Mouse (Mus musculus): Measurements from ENCODE around the gene Hsph1.

The Hsph1 gene

GRCm38 (mm10) chr5:149641277-149641892 lies 5.2 kb upstream of the Hsph1 start:
- no peak for DNase-seq

- DNase-seq = no peak
Measured at GRCm38 (mm10) chr5:149637306-149637705, 1.1 kb upstream of the Hsph1 start.

GRCm38 (mm10) chr5:149635556-149635955 lies 620 bp downstream of the Hsph1 start:
- DNase-seq = no peak

DNA sequence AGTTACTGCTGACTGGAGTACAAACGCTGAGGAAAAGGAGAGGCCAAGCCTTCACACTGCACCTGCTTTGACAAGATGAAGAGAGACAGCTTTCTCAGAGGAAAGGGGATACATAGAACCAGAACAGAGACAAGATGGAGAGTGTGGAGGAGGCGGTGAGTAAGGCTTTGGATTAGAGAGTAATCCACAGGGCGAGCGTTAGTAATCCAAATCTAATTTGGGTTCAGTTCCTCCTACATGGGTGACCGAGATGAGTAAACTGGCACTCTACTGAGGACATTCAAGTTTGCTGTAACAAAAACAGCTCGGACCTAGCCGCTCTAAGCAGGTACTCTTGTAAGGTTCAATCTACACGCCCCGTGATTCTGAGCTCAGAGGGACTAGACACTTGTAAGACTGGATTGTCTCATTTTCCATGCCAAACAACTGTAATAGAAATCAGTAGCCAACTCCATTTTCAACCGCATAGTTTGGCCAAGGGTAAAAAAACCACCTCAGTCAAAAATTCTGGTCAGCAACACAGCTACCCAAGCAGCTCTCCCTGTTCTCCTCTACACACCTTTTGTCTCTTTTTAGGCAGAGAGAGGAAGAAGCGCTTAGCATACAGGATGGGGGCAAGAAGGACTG lies 1.7 kb downstream of the Hsph1 start:
- no peak for DNase-seq

DNA sequence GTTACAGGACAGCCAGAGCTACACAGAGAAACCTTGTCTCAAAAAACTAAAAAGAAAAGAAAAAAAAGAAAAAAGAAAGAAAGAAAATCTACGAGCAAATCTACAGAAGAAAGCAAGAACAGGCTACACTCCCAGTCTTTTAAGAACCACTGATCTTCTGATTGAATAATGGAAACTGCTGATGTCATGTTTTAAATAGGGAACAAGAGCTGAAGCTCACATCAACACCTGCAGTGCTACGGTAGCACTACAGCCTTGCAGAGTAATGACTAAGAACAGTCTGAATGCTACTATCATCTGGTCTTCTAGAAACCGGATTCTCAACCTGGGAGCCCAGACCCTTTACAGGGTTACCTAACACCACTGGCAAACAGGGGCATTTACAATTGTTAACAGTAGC lies 10.6 kb downstream of the Hsph1 start:
- no peak for DNase-seq

DNA sequence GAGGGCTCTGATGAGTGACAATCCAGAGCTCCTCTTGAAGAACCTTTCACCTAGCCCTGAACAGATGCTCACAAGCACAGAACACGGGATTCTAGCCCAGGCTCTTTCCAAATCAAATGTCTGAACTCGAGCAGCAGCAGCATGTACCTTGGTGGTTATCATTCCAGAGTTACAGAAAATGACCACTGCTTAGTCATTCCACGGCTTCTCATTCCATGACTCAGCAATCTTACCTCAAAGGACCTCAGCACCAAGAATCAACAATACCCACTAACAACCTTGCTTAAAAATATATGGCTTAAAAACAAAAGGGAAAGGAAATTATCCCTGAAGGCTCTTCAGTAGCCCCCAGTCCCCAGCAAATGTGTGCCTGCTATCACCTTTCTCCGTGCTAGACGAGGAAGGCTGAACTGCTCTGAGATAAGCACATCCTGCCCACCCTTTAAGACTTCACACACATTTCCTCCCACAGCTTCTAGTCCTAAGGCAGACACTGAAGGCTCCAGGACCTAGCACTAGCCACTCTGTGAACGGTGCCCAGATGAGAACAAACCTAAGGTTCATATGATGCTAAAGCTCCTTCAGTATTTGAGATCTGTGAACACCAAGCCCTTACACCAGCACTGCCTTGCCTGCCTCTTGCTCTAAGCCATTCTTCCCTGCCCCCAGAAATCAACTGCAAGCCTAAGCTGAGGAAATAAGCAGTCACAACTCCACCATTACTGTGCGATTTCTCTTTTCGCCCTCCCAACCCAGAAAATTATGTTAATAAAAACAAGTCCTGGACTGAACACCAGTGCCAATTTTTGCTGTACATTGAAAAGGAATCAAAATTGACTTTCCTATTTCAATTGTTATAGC lies 12.1 kb downstream of the Hsph1 start:
- DNase-seq = no peak

DNA sequence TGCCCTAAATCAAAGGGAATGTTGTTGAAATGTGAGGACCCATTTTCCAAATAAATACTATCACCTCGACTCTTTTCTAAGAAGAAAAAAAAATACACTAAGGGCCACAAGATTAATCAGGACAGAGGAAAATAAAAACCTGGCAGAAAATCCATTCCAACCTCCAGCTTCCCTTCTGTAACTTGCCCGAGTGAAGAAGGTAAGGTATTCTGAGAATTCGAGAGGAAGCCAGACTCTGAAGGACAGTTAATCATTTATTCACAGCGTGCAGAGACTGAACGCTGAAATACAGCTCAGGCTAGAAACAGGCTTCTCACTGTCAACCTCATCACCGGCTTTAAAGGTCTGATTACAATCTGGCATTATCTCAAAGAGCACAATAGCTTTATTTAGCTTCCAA lies 13.5 kb downstream of the Hsph1 start:
- DNase-seq = no peak

- no peak for DNase-seq
Measured at GRCm38 (mm10) chr5:149622152-149622551, 14.0 kb downstream of the Hsph1 start.

DNA sequence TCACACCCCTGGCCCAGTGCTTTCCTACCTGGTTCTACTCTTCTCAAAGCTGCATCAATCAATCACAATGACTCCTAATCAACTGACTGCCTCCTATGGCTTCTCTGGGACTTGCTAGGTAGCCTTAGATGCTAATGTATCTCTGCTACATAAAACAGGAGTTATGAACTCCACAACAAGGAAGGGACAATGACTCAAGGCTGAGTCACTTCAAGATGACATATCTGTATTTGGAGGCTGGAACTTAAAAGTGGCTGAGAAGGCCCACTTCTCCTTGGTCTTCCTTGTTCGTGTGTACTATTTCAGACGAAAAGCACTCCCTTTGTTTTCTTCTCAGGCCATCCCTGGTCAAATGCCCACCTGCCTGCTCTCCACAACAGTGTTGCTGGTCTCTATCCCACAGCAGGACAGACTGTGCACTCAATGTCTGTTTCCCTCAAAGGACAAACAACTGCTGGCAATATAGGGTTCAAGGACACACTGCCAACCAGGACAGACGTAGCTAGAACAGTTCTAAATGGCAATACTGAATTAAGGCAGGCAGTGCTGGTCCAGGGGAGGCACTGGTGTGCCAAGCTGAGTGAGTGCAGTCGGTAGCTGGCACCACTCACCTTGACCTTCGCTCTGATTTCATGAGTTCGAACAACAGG lies 18.3 kb downstream of the Hsph1 start:
- DNase-seq = no peak

DNA sequence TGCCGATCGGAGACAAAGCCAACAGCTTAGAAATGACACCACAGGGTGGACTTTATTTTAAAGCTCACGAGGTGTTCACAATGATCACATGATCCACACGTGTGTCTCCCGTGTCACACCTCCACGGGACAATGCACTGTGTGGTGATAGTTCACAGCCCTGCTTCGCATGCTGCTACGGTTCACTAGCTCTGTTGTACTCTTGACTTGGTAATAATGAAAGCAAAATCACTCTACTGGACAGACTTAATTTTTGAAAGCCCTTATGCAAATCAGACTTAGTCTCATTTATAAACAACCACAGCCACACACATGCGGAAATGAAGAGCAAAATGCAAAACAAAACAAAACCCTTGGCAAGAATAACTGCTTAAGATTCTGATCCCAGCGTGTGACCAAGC lies 19.4 kb downstream of the Hsph1 start:
- DNase-seq = no peak

DNA sequence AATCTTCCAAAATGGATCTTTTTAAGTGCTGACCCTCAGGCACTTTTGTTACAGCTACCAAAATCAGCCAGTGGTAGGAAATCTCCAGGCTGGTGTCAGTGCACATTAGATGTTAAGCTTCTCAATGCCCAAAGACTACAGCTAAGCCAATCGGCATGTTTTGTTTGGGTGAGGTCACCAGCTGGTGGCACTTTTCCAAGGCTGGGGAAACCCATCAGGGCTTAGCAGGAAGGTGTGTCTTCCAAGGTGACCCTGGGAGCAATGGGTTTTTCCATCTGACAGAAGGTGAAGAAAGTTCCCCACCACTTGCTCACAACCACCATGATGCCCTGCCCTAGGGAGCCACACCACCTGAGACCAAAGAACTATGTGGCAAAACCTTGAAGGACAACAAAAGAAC lies 20.0 kb downstream of the Hsph1 start:
- no peak for DNase-seq

- peak; percentile 43 for DNase-seq
Measured at GRCm38 (mm10) chr5:149612740-149613139, 23.4 kb downstream of the Hsph1 start.

DNA sequence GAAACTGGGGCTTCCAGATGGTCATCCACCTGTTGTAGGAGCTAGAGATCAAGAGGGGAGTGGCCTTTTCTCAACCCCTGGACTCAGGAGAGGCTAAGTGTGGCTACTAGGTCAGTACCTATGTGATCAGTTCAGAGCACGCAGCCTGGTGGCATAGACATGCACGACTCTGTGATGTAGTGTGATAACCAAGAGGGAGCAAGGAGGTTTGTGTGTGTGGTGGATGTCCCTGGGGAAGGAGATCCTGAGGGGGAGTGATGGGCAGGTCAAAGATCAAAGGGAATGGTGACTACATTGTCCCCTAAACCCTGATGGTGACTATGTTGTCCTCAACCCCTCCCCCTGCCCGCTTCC lies 24.0 kb downstream of the Hsph1 start:
- DNase-seq = no peak

DNA sequence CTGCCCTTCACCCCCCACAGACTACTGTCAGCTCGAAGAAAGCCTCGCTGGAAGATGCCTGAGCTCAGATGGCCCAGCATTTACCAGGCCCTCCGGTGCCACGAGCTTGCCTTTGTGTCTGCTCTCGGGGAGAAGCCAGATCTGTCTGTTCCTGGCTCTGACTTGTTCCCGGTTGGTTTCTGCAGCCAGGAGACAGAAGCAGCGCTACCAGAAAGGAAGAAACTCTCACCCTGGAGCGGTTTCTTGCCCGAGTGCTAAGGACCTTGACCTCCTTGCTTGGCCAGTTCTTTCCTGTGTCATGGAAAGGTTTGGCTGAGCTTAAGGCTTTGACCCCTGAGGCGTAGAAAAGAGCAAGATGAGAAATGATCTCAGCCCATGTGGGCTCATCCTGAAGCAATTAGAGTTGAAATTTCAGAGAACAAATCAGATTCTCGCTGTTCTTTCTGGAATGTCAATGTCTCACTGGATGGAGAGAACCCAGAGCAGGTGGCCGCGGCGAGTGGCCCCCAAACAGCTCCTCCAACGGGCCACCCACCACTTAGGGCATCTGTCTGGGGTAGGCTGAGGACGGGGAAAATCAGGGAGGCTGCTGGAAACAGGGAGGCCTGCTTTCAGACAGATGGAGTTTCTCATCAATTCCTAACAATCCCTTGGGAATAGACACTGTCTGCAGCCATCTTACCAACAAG lies 24.6 kb downstream of the Hsph1 start:
- no peak for DNase-seq

- DNase-seq = no peak
Measured at GRCm38 (mm10) chr5:149607083-149607720, 29.0 kb downstream of the Hsph1 start.

GRCm38 (mm10) chr5:149603241-149603640 lies 32.9 kb downstream of the Hsph1 start:
- no peak for DNase-seq

GRCm38 (mm10) chr5:149601996-149602395 lies 34.2 kb downstream of the Hsph1 start:
- DNase-seq = peak; percentile 15

GRCm38 (mm10) chr5:149597351-149597750 lies 38.8 kb downstream of the Hsph1 start:
- no peak for DNase-seq

GRCm38 (mm10) chr5:149594215-149594614 lies 42.0 kb downstream of the Hsph1 start:
- DNase-seq = no peak

- DNase-seq = no peak
Measured at GRCm38 (mm10) chr5:149589932-149590331, 46.2 kb downstream of the Hsph1 start.

GRCm38 (mm10) chr5:149588814-149589534 lies 47.2 kb downstream of the Hsph1 start:
- no peak for DNase-seq

Data from right cerebral cortex, adult 18-20 months (tissue).